Mouse (Mus musculus) embryonic facial prominence, embryonic 10.5 days (tissue): ENCODE data around the gene 1500015O10Rik. TPM values are rescaled to one million over a fixed set of nuclear protein-coding genes. Genes with fewer than 3 reads are reported as not detected.

ENCODE experiments used
- DNase-seq: peaks from one replicate; pipeline ENCODE4 v3.0.0-alpha.2; 2017; ENCODE audit warnings: low spot score
- H3K27ac ChIP-seq: fragments of 300-500 bp; sonication (generic); replicated peaks from 2 replicates; pipeline ENCODE4 v1.5.1; 2016; ENCODE audit warnings: mild to moderate bottlenecking
- H3K27me3 ChIP-seq: fragments of 300-500 bp; sonication (generic); replicated peaks from 2 replicates; pipeline ENCODE4 v1.6.1; 2016; ENCODE audit warnings: low read depth, mild to moderate bottlenecking; ENCODE audit not compliant: poor library complexity, severe bottlenecking
- H3K36me3 ChIP-seq: fragments of 300-500 bp; sonication (generic); replicated peaks from 2 replicates; pipeline ENCODE4 v1.6.1; 2016; ENCODE audit warnings: mild to moderate bottlenecking, moderate library complexity
- H3K4me1 ChIP-seq: fragments of 300-500 bp; sonication (generic); 2 replicates; pipeline ENCODE4 v1.6.1; 2016
- H3K4me3 ChIP-seq: fragments of 300-500 bp; sonication (generic); 2 replicates; pipeline ENCODE4 v1.5.1; 2016; ENCODE audit warnings: mild to moderate bottlenecking, moderate library complexity
- H3K9me3 ChIP-seq: fragments of 300-500 bp; sonication (generic); 2 replicates; pipeline ENCODE4 v1.6.1; 2016; ENCODE audit warnings: mild to moderate bottlenecking
- WGBS: fragments of 180-500 bp; shearing (Covaris S2); methylation state at CpG from one replicate; pipeline ENCODE4 v1.1.7; 2016; 5-methylcytosine and 5-hydroxymethylcytosine counted together
- polyA plus RNA-seq: library from polyadenylated mRNA; unstranded; fragments of >200 nt; fragmentation: Nextera tagmentation; extraction: Ambion mirVana; gene quantifications from 2 replicates; pipeline ENCODE4 v1.2.1, GENCODE M21; 2016

The 1500015O10Rik gene
- polyA plus RNA-seq, 1 experiment from 2014 or later = not detected

DNA sequence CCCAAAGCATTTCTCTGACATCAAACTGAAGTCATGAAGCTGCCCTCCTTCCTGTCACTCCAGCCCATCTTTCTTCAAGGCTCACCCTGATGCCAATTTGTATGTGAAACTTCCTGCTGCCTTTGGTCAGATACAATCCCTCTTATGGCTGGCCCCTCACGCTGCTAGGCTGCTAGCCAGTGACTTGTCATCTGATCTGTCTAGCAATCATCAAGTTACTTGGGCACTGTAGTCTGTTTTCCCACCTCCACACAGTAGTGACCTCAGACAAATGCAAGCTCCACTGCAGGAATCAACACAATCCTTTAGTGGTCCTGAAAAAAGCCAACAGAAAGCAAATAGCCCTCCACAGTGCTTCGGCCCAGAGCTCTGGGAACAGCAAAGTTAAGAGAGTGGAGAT lies 50.8 kb downstream of the 1500015O10Rik start:
- WGBS = 71% methylated on average over 2 of the region's 2 CpGs
- Histone ChIP-seq H3K4me3 (no peak overlapping the region), H3K9me3 (no peaks in the 10 kb centered on the region; the same call in 1 of the 2 replicates), H3K4me1 (0 out of 2 replicates have a peak, but pooled peaks cover 4% of the 10 kb centered on the region), H3K36me3 (peaks cover 48% of the 10 kb centered on the region), H3K27me3 (no peaks in the 10 kb centered on the region), H3K27ac (no peak overlapping the region)
- no peak for DNase-seq

- Histone ChIP-seq H3K27me3 (no peaks in the 10 kb centered on the region), H3K9me3 (no peaks in the 10 kb centered on the region; the same call in 1 of the 2 replicates), H3K4me3 (no peak overlapping the region), H3K36me3 (peaks cover 48% of the 10 kb centered on the region), H3K4me1 (0 out of 2 replicates have a peak, but pooled peaks cover 4% of the 10 kb centered on the region), H3K27ac (no peak overlapping the region)
- no peak for DNase-seq
- 88% methylated on average over 3 of the region's 3 CpGs for WGBS
Measured at GRCm38 (mm10) chr1:43781672-43782071, 51.3 kb downstream of the 1500015O10Rik start.

- Histone ChIP-seq H3K27me3 (no peaks in the 10 kb centered on the region), H3K27ac (no peak overlapping the region), H3K4me3 (no peak overlapping the region), H3K4me1 (0 out of 2 replicates have a peak, but pooled peaks cover 4% of the 10 kb centered on the region), H3K36me3 (peaks cover 46% of the 10 kb centered on the region), H3K9me3 (no peaks in the 10 kb centered on the region; the same call in 1 of the 2 replicates)
- 92% methylated on average over 3 of the region's 3 CpGs for WGBS
- DNase-seq = no peak
Measured at GRCm38 (mm10) chr1:43782680-43783079, 52.3 kb downstream of the 1500015O10Rik start.

DNA sequence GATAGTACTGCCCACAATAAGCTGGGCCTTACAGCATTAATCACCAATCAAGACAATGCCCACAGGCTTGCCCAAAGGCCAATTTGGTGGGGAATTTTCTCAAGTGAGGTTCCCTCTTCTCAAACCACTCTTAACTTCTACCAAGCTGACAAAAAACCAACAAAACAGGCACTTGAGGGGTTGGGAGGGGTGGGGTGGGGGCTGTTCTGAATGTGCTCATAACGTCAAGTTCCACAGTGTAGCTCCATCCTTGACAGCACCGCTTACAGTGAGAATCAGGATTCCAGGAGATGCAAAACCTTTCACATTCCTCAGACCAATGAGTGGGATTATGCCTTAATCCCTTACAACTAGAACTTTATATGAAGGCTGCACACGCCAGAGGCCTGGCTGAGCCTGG lies 52.8 kb downstream of the 1500015O10Rik start:
- Histone ChIP-seq H3K4me3 (no peak overlapping the region), H3K4me1 (0 out of 2 replicates have a peak, but pooled peaks cover 4% of the 10 kb centered on the region), H3K36me3 (peaks cover 46% of the 10 kb centered on the region), H3K9me3 (no peaks in the 10 kb centered on the region; the same call in 1 of the 2 replicates), H3K27me3 (no peaks in the 10 kb centered on the region), H3K27ac (no peak overlapping the region)
- WGBS = 82% methylated on average over 3 of the region's 3 CpGs
- DNase-seq = no peak

- WGBS = 88% methylated on average over 5 of the region's 5 CpGs
- H3K4me1 ChIP-seq = 0 out of 2 replicates have a peak, but pooled peaks cover 4% of the 10 kb centered on the region
- no peak overlapping the region for H3K4me3 ChIP-seq
- no peaks in the 10 kb centered on the region for H3K27me3 ChIP-seq
- no peaks in the 10 kb centered on the region for H3K9me3 ChIP-seq
- H3K36me3 ChIP-seq = peaks cover 36% of the 10 kb centered on the region
- no peak for DNase-seq
- no peak overlapping the region for H3K27ac ChIP-seq
Measured at GRCm38 (mm10) chr1:43785316-43785715, 54.9 kb downstream of the 1500015O10Rik start.

DNA sequence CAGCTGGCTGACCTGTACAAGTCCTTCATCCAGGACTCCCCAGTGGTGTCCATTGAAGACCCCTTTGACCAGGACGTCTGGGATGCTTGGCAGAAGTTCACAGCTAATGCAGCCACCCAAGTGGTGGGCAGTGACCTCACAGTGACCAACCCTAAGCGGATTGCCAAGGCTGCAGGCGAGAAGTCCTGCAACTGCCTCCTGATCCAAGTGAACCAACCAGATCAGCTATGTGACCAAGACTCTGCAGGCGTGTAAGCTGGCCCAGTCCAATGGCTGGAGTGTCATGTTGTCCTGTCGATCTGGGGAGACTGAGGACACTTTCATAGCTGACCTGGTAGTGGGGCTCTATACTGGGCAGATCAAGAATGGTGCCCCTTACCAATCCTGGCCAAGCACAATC lies 56.3 kb downstream of the 1500015O10Rik start:
- Histone ChIP-seq H3K9me3 (no peaks in the 10 kb centered on the region), H3K4me1 (no peaks in the 10 kb centered on the region), H3K36me3 (peaks cover 38% of the 10 kb centered on the region), H3K27me3 (no peaks in the 10 kb centered on the region), H3K27ac (no peak overlapping the region), H3K4me3 (no peak overlapping the region)
- WGBS = 92% methylated on average over 5 of the region's 5 CpGs
- no peak for DNase-seq

GRCm38 (mm10) chr1:43789765-43790164 lies 59.4 kb downstream of the 1500015O10Rik start:
- DNase-seq = no peak

More at GRCm38 (mm10) chr1:43789765-43790164, 59.4 kb downstream of the 1500015O10Rik start:
- H3K36me3 ChIP-seq = peaks cover 36% of the 10 kb centered on the region
- H3K27ac ChIP-seq = no peak overlapping the region
- no peaks in the 10 kb centered on the region for H3K27me3 ChIP-seq
- H3K9me3 ChIP-seq = no peaks in the 10 kb centered on the region
- no peaks in the 10 kb centered on the region for H3K4me1 ChIP-seq
- H3K4me3 ChIP-seq = no peak overlapping the region
- WGBS = 93% methylated on average over 2 of the region's 2 CpGs

Other genes with a start within 250 kb of the 1500015O10Rik start
- 20.1 and 20.6 TPM in 2 replicates for gene Uxs1, start 97.2 kb downstream of the 1500015O10Rik start, polyA plus RNA-seq
- gene Tpp2, start 203.0 kb downstream of the 1500015O10Rik start, polyA plus RNA-seq = 78.5 and 78.8 TPM in 2 replicates